Mouse (Mus musculus): ENCODE measurements at regions not wholly inside any gene's neighbourhood (a gene's known extent, or its start where the extent isn't known, plus 50 kb on each side); places are given as distances from the start of the nearest gene placed in this dataset.
"Not testable (repeated sequence)": the region's sequence is repeated elsewhere in the genome, so short reads cannot be mapped to it uniquely, and the experiment has no call there.

GRCm38 (mm10) chr6:12852041-12852440 is 102.8 kb upstream of the Thsd7a start:
- Histone ChIP-seq H3K79me3 (ENCODE audit: low read depth) (no peaks in the 10 kb centered on the region), H3K79me2 (ENCODE audit: control insufficient read depth, insufficient read depth) (no peaks in the 10 kb centered on the region), H3K27me3 (ENCODE audit: control insufficient read depth, insufficient read depth, insufficient read length) (no peaks in the 10 kb centered on the region), H3K4me3 (ENCODE audit: insufficient read depth, poor library complexity, severe bottlenecking) (no peak overlapping the region), H3ac (ENCODE audit: control insufficient read depth, insufficient read length, low read depth) (no peak overlapping the region), H3K36me3 (ENCODE audit: control insufficient read depth, insufficient read depth) (no peaks in the 10 kb centered on the region)
- TF ChIP-seq MYOD1 (IDR thresholded peaks at IDR 0.05; ENCODE audit: control insufficient read depth, insufficient read length, low read depth) (no peak), CTCF (IDR thresholded peaks at IDR 0.05; ENCODE audit: control insufficient read depth, insufficient read depth, insufficient read length) (no peak), MYOG (IDR thresholded peaks at IDR 0.05; ENCODE audit: control insufficient read depth, extremely low read depth, insufficient read length) (no peak), USF1 (IDR thresholded peaks at IDR 0.05; ENCODE audit: low read depth) (no peak), MAX (IDR thresholded peaks at IDR 0.05) (no peak), CEBPB (IDR thresholded peaks at IDR 0.05; ENCODE audit: low read depth) (no peak), FOSL1 (IDR thresholded peaks at IDR 0.05; ENCODE audit: insufficient read depth, low read length, poor library complexity, severe bottlenecking) (no peak)

DNA sequence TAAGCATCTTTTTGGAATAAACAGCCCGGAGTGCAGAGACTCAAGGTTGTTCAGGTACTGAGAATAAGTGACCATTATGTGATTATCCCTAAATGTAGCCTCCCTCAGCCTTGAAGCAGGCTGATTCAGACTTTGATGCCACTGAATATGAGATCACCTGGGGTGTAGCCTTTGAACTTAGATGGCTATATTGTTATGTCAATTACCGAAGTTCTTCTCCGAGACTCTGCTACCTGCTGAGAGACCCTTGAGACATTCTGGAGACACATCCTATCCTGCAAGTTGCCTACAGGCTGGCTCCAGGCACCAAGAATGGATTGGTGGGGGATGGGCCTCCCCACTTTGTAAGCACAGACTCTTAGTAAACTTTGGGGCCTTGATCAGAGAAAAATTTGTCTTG is 85.9 kb upstream of the Thsd7a start:
- not testable (repeated sequence) for H3ac ChIP-seq (ENCODE audit: control insufficient read depth, insufficient read length, low read depth); H3K79me2 ChIP-seq (ENCODE audit: control insufficient read depth, insufficient read depth)

DNA sequence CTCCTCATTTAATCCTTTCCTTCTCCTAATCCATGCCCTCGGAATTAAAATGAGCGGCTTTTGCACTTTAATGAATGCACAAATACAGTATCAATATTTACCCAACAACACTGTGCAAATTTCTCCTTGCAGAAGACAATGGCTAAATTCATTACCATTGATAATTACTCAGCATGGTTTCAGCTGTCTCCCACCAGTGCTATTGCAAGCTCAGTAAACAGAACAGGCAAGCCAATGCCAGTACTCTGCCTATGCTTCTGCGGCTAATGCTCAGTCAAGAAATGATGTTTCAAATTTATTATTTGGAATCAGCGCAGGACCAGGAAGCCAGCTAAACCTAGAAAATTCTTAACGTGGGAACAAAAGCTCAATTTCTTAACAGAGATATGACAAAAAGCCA is 84.1 kb upstream of the Thsd7a start:
- Histone ChIP-seq H3K27me3 (ENCODE audit: control insufficient read depth, insufficient read depth, insufficient read length) (no peaks in the 10 kb centered on the region), H3K36me3 (ENCODE audit: control insufficient read depth, insufficient read depth) (no peaks in the 10 kb centered on the region), H3K4me3 (ENCODE audit: insufficient read depth, poor library complexity, severe bottlenecking) (no peak overlapping the region), H3K79me2 (ENCODE audit: control insufficient read depth, insufficient read depth) (no peaks in the 10 kb centered on the region), H3ac (ENCODE audit: control insufficient read depth, insufficient read length, low read depth) (no peak overlapping the region), H3K79me3 (ENCODE audit: low read depth) (no peaks in the 10 kb centered on the region)
- TF ChIP-seq MYOG (IDR thresholded peaks at IDR 0.05; ENCODE audit: control insufficient read depth, extremely low read depth, insufficient read length) (no peak), MYOD1 (IDR thresholded peaks at IDR 0.05; ENCODE audit: control insufficient read depth, insufficient read length, low read depth) (no peak), CEBPB (IDR thresholded peaks at IDR 0.05; ENCODE audit: low read depth) (no peak), FOSL1 (IDR thresholded peaks at IDR 0.05; ENCODE audit: insufficient read depth, low read length, poor library complexity, severe bottlenecking) (no peak), CTCF (IDR thresholded peaks at IDR 0.05; ENCODE audit: control insufficient read depth, insufficient read depth, insufficient read length) (no peak), MAX (IDR thresholded peaks at IDR 0.05) (no peak), USF1 (IDR thresholded peaks at IDR 0.05; ENCODE audit: low read depth) (no peak)

More for the DNA sequence above, 85.9 kb upstream of the Thsd7a start:
- H3K79me3 ChIP-seq (ENCODE audit: low read depth); H3K27me3 ChIP-seq (ENCODE audit: control insufficient read depth, insufficient read depth, insufficient read length); H3K4me3 ChIP-seq (ENCODE audit: insufficient read depth, poor library complexity, severe bottlenecking); H3K36me3 ChIP-seq (ENCODE audit: control insufficient read depth, insufficient read depth): not testable (repeated sequence)

DNA sequence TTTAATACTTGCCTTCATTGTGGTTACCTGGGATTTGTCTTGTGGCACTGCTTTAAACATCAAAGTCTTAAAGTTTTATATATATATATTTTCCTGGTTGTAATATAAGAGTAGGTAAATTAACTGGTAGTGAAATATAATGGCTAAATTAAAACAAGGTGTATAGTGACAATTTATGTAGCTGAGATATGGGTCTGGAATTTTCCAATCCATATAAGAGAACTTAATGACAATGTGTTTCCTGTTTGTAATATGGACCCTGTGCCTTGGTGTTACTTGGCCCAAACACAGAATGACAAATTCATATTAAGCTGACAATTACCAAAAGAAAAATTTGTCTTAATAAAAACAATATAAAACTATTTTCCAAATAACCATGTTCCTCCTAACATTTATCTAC is 82.7 kb upstream of the Thsd7a start:
- TF ChIP-seq CTCF (IDR thresholded peaks at IDR 0.05; ENCODE audit: control insufficient read depth, insufficient read depth, insufficient read length) (no peak), MYOG (IDR thresholded peaks at IDR 0.05; ENCODE audit: control insufficient read depth, extremely low read depth, insufficient read length) (no peak), CEBPB (IDR thresholded peaks at IDR 0.05; ENCODE audit: low read depth) (no peak), MAX (IDR thresholded peaks at IDR 0.05) (no peak), USF1 (IDR thresholded peaks at IDR 0.05; ENCODE audit: low read depth) (no peak), MYOD1 (IDR thresholded peaks at IDR 0.05; ENCODE audit: control insufficient read depth, insufficient read length, low read depth) (no peak), FOSL1 (IDR thresholded peaks at IDR 0.05; ENCODE audit: insufficient read depth, low read length, poor library complexity, severe bottlenecking) (no peak)
- no peaks in the 10 kb centered on the region for H3K79me3 ChIP-seq (ENCODE audit: low read depth)
- no peak overlapping the region for H3K4me3 ChIP-seq (ENCODE audit: insufficient read depth, poor library complexity, severe bottlenecking)
- no peaks in the 10 kb centered on the region for H3K79me2 ChIP-seq (ENCODE audit: control insufficient read depth, insufficient read depth)
- no peaks in the 10 kb centered on the region for H3K36me3 ChIP-seq (ENCODE audit: control insufficient read depth, insufficient read depth)
- no peaks in the 10 kb centered on the region for H3K27me3 ChIP-seq (ENCODE audit: control insufficient read depth, insufficient read depth, insufficient read length)
- no peak overlapping the region for H3ac ChIP-seq (ENCODE audit: control insufficient read depth, insufficient read length, low read depth)

DNA sequence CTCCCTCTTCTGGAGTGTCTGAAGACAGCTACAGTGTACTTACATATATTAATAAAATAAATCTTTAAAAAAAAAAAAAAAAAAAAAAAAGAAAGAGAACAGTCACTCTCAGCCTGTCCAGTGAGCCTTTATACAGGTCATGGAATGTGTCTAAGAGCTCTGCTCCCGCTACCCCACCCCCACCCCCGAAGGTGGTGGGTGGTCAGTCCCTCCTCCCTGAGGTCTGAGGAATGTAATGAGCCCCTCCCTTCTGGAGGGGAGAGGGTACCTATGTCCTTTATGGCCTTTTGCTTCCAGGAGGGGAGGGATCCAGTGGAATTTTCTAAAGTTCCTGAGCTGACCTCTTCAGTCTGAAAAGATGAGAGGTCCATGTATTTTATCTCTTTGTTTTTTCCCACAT is 82.3 kb upstream of the Thsd7a start:
- Histone ChIP-seq H3K27me3 (ENCODE audit: control insufficient read depth, insufficient read depth, insufficient read length) (no peaks in the 10 kb centered on the region), H3K79me2 (ENCODE audit: control insufficient read depth, insufficient read depth) (no peaks in the 10 kb centered on the region), H3K36me3 (ENCODE audit: control insufficient read depth, insufficient read depth) (no peaks in the 10 kb centered on the region), H3ac (ENCODE audit: control insufficient read depth, insufficient read length, low read depth) (no peak overlapping the region), H3K79me3 (ENCODE audit: low read depth) (no peaks in the 10 kb centered on the region), H3K4me3 (ENCODE audit: insufficient read depth, poor library complexity, severe bottlenecking) (no peak overlapping the region)
- TF ChIP-seq MYOG (IDR thresholded peaks at IDR 0.05; ENCODE audit: control insufficient read depth, extremely low read depth, insufficient read length): no peak
- no peak for TF ChIP-seq CEBPB (IDR thresholded peaks at IDR 0.05; ENCODE audit: low read depth)
- TF ChIP-seq CTCF (IDR thresholded peaks at IDR 0.05; ENCODE audit: control insufficient read depth, insufficient read depth, insufficient read length): no peak
- TF ChIP-seq MAX (IDR thresholded peaks at IDR 0.05): no peak
- TF ChIP-seq FOSL1 (IDR thresholded peaks at IDR 0.05; ENCODE audit: insufficient read depth, low read length, poor library complexity, severe bottlenecking): no peak
- no peak for TF ChIP-seq MYOD1 (IDR thresholded peaks at IDR 0.05; ENCODE audit: control insufficient read depth, insufficient read length, low read depth)
- no peak for TF ChIP-seq USF1 (IDR thresholded peaks at IDR 0.05; ENCODE audit: low read depth)

DNA sequence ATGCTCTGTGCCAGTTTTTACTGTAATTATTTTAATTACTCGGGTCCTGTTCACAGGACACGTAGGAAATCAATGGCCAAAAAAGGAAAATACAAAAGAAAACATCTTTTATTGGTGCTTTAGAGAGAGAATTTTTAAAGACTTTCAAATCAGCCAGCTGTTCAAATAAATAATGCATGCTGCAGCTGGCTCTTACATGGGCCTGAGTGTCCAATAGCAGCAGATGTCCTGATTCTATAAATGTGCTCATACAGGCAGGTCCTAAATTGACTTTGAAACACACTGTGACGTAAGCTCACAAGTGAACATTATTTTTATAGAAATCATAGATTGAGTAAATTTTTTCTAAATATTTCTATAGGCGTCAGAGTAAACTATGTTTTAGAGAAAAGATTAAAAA is 78.5 kb upstream of the Thsd7a start:
- Histone ChIP-seq H3K36me3 (ENCODE audit: control insufficient read depth, insufficient read depth) (no peaks in the 10 kb centered on the region), H3K4me3 (ENCODE audit: insufficient read depth, poor library complexity, severe bottlenecking) (no peak overlapping the region), H3K79me2 (ENCODE audit: control insufficient read depth, insufficient read depth) (no peaks in the 10 kb centered on the region), H3K27me3 (ENCODE audit: control insufficient read depth, insufficient read depth, insufficient read length) (no peaks in the 10 kb centered on the region), H3ac (ENCODE audit: control insufficient read depth, insufficient read length, low read depth) (no peak overlapping the region), H3K79me3 (ENCODE audit: low read depth) (no peaks in the 10 kb centered on the region)
- TF ChIP-seq CEBPB (IDR thresholded peaks at IDR 0.05; ENCODE audit: low read depth) (no peak), FOSL1 (IDR thresholded peaks at IDR 0.05; ENCODE audit: insufficient read depth, low read length, poor library complexity, severe bottlenecking) (no peak), MAX (IDR thresholded peaks at IDR 0.05) (no peak), CTCF (IDR thresholded peaks at IDR 0.05; ENCODE audit: control insufficient read depth, insufficient read depth, insufficient read length) (no peak), USF1 (IDR thresholded peaks at IDR 0.05; ENCODE audit: low read depth) (no peak), MYOG (IDR thresholded peaks at IDR 0.05; ENCODE audit: control insufficient read depth, extremely low read depth, insufficient read length) (no peak), MYOD1 (IDR thresholded peaks at IDR 0.05; ENCODE audit: control insufficient read depth, insufficient read length, low read depth) (no peak)

Data from C2C12 (cell line).